8 mouse cellular contexts compared by ENCODE assay signal in genomic region chr13:13784420-13784936, GRCm38 (mm10). TPM values are rescaled to one million over a fixed set of nuclear protein-coding genes. Genes with fewer than 3 reads are reported as not detected.
DNase-seq lines count a peak whose midpoint lies in the region; ATAC-seq and TF ChIP-seq lines count a peak whose summit lies in the region.

No protein-coding gene starts in this region.

- peak overlapping the region; percentile 16 for H3ac ChIP-seq in myocyte (ENCODE audit: control insufficient read depth, insufficient read length)

- DNase-seq in cerebellum, adult 2 months, result no peak
- no peak for DNase-seq in cerebellum, adult 11 months
- DNase-seq in ovary, postnatal 36 days (ENCODE audit: low spot score), result peak; percentile 12
- DNase-seq in ovary, postnatal 10 days (ENCODE audit: low spot score), result no peak
- DNase-seq in frontal cortex, postnatal 36 days (ENCODE audit: low spot score in 2 of 2), result no peak
- no peak for DNase-seq in gastrocnemius, postnatal 25 days

- TF ChIP-seq POLR2A in cerebellum, adult 2 months (IDR thresholded peaks at IDR 0.05; ENCODE audit: borderline replicate concordance, insufficient read depth, low read length), result no peak
- TF ChIP-seq POLR2A in myocyte (IDR thresholded peaks at IDR 0.05; ENCODE audit: insufficient read length, low read depth), result no peak

- H3K4me3 ChIP-seq in cerebellum, adult 2 months (replicated peaks; ENCODE audit: insufficient read depth, low read depth, low read length), result peak overlapping the region; percentile 48
- peak overlapping the region; percentile 72 for H3K4me3 ChIP-seq in hindbrain, embryonic 15.5 days
- peak overlapping the region; percentile 13 for H3K4me3 ChIP-seq in myocyte

- peak; percentile 75 for ATAC-seq in hindbrain, embryonic 15.5 days (ENCODE audit: low FRiP score, low read depth)

- H3K79me2 ChIP-seq in myocyte (ENCODE audit: control insufficient read depth, insufficient read depth), result no peaks in the 10 kb centered on the region

- under 1% methylated on average over 58 of the region's 59 CpGs for WGBS in cerebellum, adult 2 months
- 1% methylated on average over 58 of the region's 59 CpGs for WGBS in hindbrain, embryonic 15.5 days

- TF ChIP-seq CTCF in cerebellum, adult 2 months (IDR thresholded peaks at IDR 0.05; ENCODE audit: borderline replicate concordance, insufficient read depth, low read depth, low read length), result no peak

- no peaks in the 10 kb centered on the region for H3K4me1 ChIP-seq in cerebellum, adult 2 months (ENCODE audit: control insufficient read depth, insufficient read depth, low read length)
- peaks cover 29% of the 10 kb centered on the region for H3K4me1 ChIP-seq in hindbrain, embryonic 15.5 days (replicated peaks)

- no peak overlapping the region for H3K27ac ChIP-seq in cerebellum, adult 2 months (ENCODE audit: insufficient read depth, low read length)
- H3K27ac ChIP-seq in hindbrain, embryonic 15.5 days (replicated peaks), result peak overlapping the region; percentile 79

- H3K4me2 ChIP-seq in hindbrain, embryonic 15.5 days, result peak overlapping the region; percentile 88
- H3K4me2 ChIP-seq in myocyte (ENCODE audit: low read depth), result peak overlapping the region; percentile 79

- H3K9ac ChIP-seq in hindbrain, embryonic 15.5 days, result peak overlapping the region; percentile 59

- no peaks in the 10 kb centered on the region for H3K9me3 ChIP-seq in hindbrain, embryonic 15.5 days

- no peaks in the 10 kb centered on the region for H3K36me3 ChIP-seq in hindbrain, embryonic 15.5 days
- no peaks in the 10 kb centered on the region for H3K36me3 ChIP-seq in myocyte (ENCODE audit: control insufficient read depth, insufficient read depth)

- no peaks in the 10 kb centered on the region for H3K27me3 ChIP-seq in cerebellum, adult 2 months (ENCODE audit: control insufficient read depth, insufficient read depth, low read length)
- peaks cover 5% of the 10 kb centered on the region for H3K27me3 ChIP-seq in hindbrain, embryonic 15.5 days
- peaks cover 15% of the 10 kb centered on the region for H3K27me3 ChIP-seq in myocyte (ENCODE audit: control insufficient read depth, insufficient read depth, insufficient read length)

TF ChIP-seq in myocyte, 11 proteins besides CTCF, POLR2A, EP300 and RAD21:
- TF ChIP-seq E2F4 (IDR thresholded peaks at IDR 0.05; ENCODE audit: insufficient read depth) (no peak), MAX (IDR thresholded peaks at IDR 0.05; ENCODE audit: low read depth) (no peak), CEBPB (IDR thresholded peaks at IDR 0.05; ENCODE audit: insufficient read depth, poor library complexity, severe bottlenecking) (no peak), TCF3 (IDR thresholded peaks at IDR 0.05; ENCODE audit: insufficient read length, low read depth) (no peak), REST (IDR thresholded peaks at IDR 0.05; ENCODE audit: insufficient read depth, insufficient read length) (no peak), USF1 (IDR thresholded peaks at IDR 0.05; ENCODE audit: low read depth) (no peak), MYOG (IDR thresholded peaks at IDR 0.05; ENCODE audit: control insufficient read depth in 1 of 3, insufficient read depth in 1 of 3, insufficient read length in 2 of 3, low read depth in 2 of 3) (no peak), TCF12 (IDR thresholded peaks at IDR 0.05; ENCODE audit: insufficient read depth, poor library complexity, severe bottlenecking) (no peak), MYOD1 (IDR thresholded peaks at IDR 0.05; ENCODE audit: control insufficient read depth in 1 of 3, insufficient read length in 2 of 3, low read depth in 2 of 3) (no peak), SRF (IDR thresholded peaks at IDR 0.05; ENCODE audit: control insufficient read depth, insufficient read length, low read depth) (no peak)

RNA-seq across cellular contexts. Expression of gene Gng4, which starts 0.6 kb away (rescaled TPM):
- polyA plus RNA-seq in cerebellum, adult 2 months (2012; rRNA removed), result 14.2 and 17.4 TPM in 2 replicates
- 85.9 and 91.0 TPM in 2 replicates for polyA plus RNA-seq in hindbrain, embryonic 15.5 days (2015; fragmentation: Nextera tagmentation; extraction: Ambion mirVana)
- polyA plus RNA-seq in myocyte (2012; fragmentation: generic; extraction: Trizol), result 0.56 TPM
- under 1 TPM in 1 of 2 experiments, not detected in 1; 0.31 TPM for total RNA-seq in gastrocnemius, postnatal 25 days (2021)

Comparison
In these comparisons a context has a peak if more than half of its experiments do, and no peak if none do; other contexts are left out.
1. H3K4me3 ChIP-seq: peak in every context shown above with its lines; median percentile 72 in hindbrain, embryonic 15.5 days; 48 in cerebellum, adult 2 months; 13 in myocyte.